Mouse (Mus musculus): ENCODE measurements at regions not wholly inside any gene's neighbourhood (a gene's known extent, or its start where the extent isn't known, plus 50 kb on each side); places are given as distances from the start of the nearest gene placed in this dataset.
A peak's percentile ranks its signal among the peaks of the same experiment; 100 is the strongest.

DNA sequence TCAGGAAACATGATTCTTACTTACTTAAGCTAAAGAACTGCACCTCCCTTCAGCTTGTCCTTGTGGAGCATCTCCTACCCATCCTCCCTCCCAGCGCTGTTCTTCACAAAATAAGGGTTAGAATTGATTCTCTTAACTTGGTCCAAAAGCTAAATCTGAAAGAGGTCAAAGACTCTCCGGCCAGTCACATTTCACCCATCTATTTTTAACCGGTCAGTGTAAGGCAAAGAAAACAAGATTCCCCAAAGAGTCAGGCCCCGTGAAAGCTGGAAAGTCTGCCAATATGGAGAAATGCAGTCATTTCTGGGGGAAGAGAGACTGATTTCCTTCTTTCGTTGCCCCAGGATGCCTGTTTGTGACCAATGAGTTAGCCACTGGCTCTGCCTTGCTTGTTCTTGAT lies 114.0 kb downstream of the Zfp36l1 start:
- WGBS = 79% methylated on average over 5 of the region's 5 CpGs
- Histone ChIP-seq H3K27me3 (replicated peaks) (no peaks in the 10 kb centered on the region), H3K27ac (no peak overlapping the region), H3K4me2 (replicated peaks) (no peak overlapping the region), H3K9me3 (no peaks in the 10 kb centered on the region), H3K9ac (no peak overlapping the region), H3K4me1 (replicated peaks) (peaks cover 35% of the 10 kb centered on the region), H3K36me3 (no peaks in the 10 kb centered on the region), H3K4me3 (replicated peaks) (no peak overlapping the region)
- ATAC-seq = no peak

DNA sequence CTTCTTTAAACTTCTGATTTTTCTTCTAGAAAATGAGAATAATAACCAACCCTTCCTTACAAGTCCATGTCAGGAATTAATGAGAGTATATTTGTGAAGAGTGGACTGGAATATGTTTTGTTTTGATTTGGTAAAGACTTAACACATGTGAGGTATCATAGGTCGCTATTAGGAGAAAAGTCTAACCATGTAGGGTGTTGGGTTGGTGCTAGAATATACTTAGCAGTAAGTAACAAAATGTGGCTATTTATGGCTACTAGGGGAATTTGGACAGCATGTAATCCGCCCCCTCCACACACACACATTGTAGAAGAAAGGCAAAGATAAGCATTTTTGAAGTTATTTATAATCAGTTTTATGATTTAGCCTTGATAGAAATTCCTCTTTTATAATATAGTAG lies 114.5 kb downstream of the Zfp36l1 start:
- Histone ChIP-seq H3K36me3 (no peaks in the 10 kb centered on the region), H3K9ac (no peak overlapping the region), H3K27me3 (replicated peaks) (no peaks in the 10 kb centered on the region), H3K27ac (no peak overlapping the region), H3K4me2 (replicated peaks) (no peak overlapping the region), H3K9me3 (no peaks in the 10 kb centered on the region), H3K4me1 (replicated peaks) (peaks cover 39% of the 10 kb centered on the region), H3K4me3 (replicated peaks) (no peak overlapping the region)
- no peak for ATAC-seq
- 57% methylated on average over 2 of the region's 2 CpGs for WGBS

DNA sequence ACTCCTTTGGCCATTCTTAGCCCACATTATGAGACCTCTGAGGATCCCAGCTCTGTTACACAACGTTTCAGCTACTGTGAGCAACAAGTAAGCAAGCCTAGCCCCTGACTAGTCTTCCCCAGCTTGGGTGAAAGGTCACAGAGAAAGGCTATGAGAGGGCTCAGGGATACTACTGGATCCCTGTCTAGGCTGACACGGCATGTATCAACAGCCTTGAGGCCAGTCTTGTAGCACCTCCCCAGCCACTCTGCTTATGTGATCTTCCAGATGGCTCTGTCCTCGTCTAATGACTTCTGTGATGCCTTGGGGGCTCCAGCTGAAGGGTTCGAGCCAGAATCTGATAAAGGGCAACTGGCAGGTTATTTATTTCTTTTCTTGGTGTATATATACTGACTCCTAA lies 115.6 kb downstream of the Zfp36l1 start:
- ATAC-seq = no peak
- no peak overlapping the region for H3K27ac ChIP-seq

DNA sequence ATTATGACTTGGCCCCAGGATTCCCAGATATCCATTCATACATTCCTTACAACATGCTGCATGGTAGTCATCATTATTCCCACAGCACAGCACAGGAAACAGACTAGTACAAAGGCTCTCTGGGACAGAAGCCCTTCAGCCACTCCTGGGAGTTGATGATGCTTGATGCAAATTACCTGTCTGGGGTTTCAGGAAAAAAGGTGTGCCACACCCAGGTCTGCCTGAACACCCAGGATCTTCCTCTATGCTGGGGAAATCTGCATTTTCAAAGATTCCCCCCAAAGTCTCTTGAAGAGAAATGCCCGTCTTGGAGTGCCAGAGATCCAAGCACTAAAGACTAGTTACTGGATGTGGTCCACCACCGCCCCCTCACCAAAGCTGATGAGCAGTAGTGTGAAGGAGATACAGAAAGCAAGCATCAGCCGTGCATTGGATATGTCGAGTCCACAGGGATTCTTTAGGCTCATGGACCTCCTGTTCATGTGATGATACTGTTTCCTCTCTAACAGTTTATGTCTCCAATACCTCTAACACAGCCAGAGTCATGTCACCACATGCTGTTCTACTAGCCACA lies 117.2 kb downstream of the Zfp36l1 start:
- no peak for ATAC-seq
- 94% methylated on average over 4 of the region's 4 CpGs for WGBS
- no peaks in the 10 kb centered on the region for H3K27me3 ChIP-seq (replicated peaks)
- H3K9ac ChIP-seq = no peak overlapping the region
- H3K4me1 ChIP-seq (replicated peaks) = peaks cover 34% of the 10 kb centered on the region
- no peak overlapping the region for H3K4me2 ChIP-seq (replicated peaks)
- no peak overlapping the region for H3K27ac ChIP-seq
- no peak overlapping the region for H3K4me3 ChIP-seq (replicated peaks)
- no peaks in the 10 kb centered on the region for H3K36me3 ChIP-seq
- no peaks in the 10 kb centered on the region for H3K9me3 ChIP-seq

More for the DNA sequence above, 115.6 kb downstream of the Zfp36l1 start:
- no peak overlapping the region for H3K4me3 ChIP-seq (replicated peaks)
- 58% methylated on average over 4 of the region's 4 CpGs for WGBS
- no peaks in the 10 kb centered on the region for H3K36me3 ChIP-seq
- H3K27me3 ChIP-seq (replicated peaks) = no peaks in the 10 kb centered on the region
- H3K9ac ChIP-seq = no peak overlapping the region
- H3K4me2 ChIP-seq (replicated peaks) = no peak overlapping the region
- H3K4me1 ChIP-seq (replicated peaks) = peaks cover 37% of the 10 kb centered on the region
- H3K9me3 ChIP-seq = no peaks in the 10 kb centered on the region

DNA sequence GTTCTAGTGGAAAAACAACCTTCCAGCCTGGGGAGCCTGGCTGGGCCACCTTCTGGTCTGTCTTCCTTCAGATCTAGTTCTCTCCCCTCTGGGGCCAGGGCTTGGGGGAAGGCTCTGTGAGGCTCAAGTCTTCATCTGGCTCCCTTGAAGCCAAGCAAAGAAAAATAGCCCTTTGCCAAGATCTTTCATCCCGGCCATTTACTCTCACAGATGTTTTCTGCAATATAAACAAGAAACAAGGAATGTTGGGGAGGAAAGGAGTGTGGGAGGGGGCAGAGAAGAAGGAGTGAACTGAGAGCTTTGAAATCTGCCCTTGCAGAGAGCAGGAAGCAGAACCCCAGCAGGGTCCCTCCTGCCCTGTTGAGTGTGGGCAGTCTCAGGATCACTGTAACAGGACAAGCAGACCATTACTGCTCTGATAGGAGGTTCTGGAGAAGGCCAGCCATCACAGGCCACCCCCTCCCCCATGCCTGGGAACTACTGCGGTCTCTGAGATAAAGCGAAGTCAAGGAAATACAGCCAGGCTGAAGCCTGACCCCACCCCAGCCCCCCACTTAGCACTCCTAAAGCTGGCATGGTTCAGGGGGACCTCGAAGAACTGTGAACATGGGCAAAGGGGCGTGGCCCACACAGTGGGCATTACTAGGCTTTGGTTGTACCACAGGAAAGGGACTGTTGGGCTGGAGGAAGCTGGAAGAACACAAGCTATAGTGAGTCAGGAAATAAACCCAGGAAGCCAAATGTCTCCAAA lies 118.8 kb downstream of the Zfp36l1 start:
- H3K27ac ChIP-seq = peak overlapping the region; percentile 81
- no peak overlapping the region for H3K9ac ChIP-seq
- no peaks in the 10 kb centered on the region for H3K27me3 ChIP-seq (replicated peaks)
- ATAC-seq = peak; percentile 70
- no peak overlapping the region for H3K4me3 ChIP-seq (replicated peaks)
- no peaks in the 10 kb centered on the region for H3K9me3 ChIP-seq
- WGBS = 33% methylated on average over 5 of the region's 5 CpGs
- H3K36me3 ChIP-seq = no peaks in the 10 kb centered on the region
- H3K4me2 ChIP-seq (replicated peaks) = 0 out of 2 replicates have a peak overlapping the region, but pooled peaks have one; percentile 2
- peaks cover 50% of the 10 kb centered on the region for H3K4me1 ChIP-seq (replicated peaks)

DNA sequence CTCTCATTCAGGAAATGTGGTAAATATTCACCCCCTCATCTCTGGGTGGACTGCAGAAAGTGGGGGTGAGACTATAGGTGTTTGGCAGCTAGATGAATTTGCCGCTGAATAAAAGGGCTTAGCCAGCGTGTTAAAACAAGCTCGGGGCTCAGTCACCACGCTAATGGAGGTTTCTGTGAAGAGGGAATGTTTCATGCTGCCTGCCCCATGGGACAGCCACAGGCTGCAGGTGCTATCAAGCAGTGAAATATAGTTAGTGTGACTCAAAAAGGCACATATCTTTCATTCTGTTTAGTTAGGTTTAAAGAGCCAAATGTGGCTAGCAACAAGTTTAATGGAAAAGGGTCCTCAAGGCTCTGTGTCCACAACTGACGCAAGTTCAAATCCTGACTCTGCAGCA lies 121.5 kb downstream of the Zfp36l1 start:
- 62% methylated on average over 5 of the region's 5 CpGs for WGBS
- H3K27ac ChIP-seq = no peak overlapping the region
- peaks cover 58% of the 10 kb centered on the region for H3K4me1 ChIP-seq (replicated peaks)

DNA sequence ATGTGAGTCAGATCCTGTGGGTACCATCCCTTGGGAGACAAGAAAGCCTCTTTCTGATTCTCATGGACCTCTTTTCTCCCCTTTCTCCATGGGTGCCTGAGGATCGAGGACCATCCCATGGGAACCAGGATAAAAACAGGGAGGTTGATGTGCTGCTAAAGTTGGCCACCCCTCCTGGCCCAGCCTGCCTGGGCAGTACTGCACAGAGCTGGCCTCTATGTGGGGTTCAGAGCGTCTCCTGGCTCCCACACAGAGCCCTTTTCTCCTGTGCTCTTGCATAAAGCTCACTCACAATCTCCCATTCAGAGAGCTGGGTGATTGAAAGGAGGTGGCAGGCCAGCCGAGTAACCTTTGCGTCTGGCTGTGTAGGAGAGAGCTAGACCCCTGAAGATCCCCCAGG lies 122.1 kb downstream of the Zfp36l1 start:
- Histone ChIP-seq H3K36me3 (no peaks in the 10 kb centered on the region), H3K4me2 (replicated peaks) (no peak overlapping the region), H3K27me3 (replicated peaks) (no peaks in the 10 kb centered on the region), H3K4me1 (replicated peaks) (peaks cover 64% of the 10 kb centered on the region), H3K9ac (no peak overlapping the region), H3K9me3 (no peaks in the 10 kb centered on the region), H3K4me3 (replicated peaks) (no peak overlapping the region), H3K27ac (peak overlapping the region; percentile 37)
- WGBS = 71% methylated on average over 4 of the region's 4 CpGs
- ATAC-seq = no peak

More for the DNA sequence above, 121.5 kb downstream of the Zfp36l1 start:
- H3K36me3 ChIP-seq = no peaks in the 10 kb centered on the region
- ATAC-seq = no peak
- H3K9me3 ChIP-seq = no peaks in the 10 kb centered on the region
- no peaks in the 10 kb centered on the region for H3K27me3 ChIP-seq (replicated peaks)
- no peak overlapping the region for H3K4me3 ChIP-seq (replicated peaks)
- no peak overlapping the region for H3K9ac ChIP-seq
- H3K4me2 ChIP-seq (replicated peaks) = no peak overlapping the region

DNA sequence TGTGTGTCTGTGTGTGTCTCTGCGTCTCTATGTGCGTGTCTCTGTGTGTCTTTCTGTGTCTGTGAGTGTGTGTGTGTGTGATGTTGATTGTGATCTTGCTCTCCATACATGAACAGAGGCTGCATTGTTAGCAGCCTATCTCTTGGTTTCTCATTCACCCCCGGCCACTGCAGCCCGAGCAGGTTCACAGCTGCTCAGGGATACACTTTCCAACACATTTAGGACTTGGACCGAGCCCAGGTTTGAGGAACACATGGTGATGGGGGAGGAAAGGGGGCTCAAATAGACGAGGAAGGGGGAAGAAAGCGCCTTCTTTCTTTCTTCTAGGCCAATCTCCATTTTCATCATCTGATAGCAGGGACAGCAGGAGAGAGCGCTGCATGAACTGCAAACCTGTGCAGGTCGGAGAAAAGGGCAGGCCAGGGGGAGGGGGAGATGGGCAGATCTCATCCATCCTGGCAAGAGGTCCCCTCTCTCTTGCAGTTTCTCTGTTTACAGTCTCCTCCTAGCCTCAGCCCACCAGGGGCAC lies 123.2 kb downstream of the Zfp36l1 start:
- 42% methylated on average over 9 of the region's 9 CpGs for WGBS
- no peak overlapping the region for H3K9ac ChIP-seq

DNA sequence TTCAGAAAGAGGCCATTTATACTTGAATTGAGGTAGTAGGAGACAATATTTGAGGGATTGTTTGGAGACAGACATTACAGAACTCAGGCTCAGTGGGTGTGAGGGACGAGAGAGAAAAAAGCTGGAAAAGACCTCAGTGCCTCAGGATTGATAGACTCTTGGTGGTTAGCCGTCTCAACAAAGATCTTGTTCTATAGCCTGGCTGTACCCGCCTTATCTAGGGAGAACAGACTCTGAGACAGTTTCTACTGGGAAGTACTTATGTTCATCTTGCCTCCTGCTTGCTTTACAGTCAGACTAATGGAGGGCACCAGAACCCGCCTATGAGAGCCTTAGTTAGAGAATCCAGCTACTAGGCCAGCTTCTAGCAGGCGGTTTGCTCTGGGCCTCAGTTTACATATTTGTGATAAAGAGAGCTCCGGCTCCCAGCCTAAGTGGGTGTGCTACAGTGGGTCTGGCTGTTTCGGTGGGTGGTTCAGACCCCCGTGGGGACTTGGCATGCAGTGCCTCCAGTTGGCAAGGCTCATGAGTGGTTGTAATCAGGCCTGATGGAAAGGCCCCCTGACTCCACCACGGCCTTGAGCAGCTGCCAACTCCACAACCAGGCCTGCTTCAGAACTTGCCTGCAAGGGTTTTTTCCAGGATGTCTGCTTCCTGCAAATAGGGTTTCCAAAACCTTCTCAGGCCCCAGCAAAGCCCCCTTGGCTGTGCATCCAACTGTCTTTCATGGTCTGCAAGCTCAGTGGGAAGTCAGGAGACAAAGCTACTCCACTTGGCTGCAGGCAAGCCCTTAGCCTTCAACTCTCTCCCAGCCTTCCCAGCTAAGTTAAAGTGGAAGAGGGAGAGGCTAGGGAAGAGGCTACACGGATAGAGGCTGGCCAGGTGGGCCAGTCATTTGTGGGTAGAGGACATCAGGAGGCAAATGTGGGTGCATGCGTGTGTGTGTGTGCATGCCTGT lies 124.1 kb downstream of the Zfp36l1 start:
- Histone ChIP-seq H3K36me3 (no peaks in the 10 kb centered on the region), H3K27me3 (replicated peaks) (no peaks in the 10 kb centered on the region), H3K4me3 (replicated peaks) (no peak overlapping the region), H3K9me3 (no peaks in the 10 kb centered on the region), H3K4me2 (replicated peaks) (no peak overlapping the region), H3K9ac (no peak overlapping the region), H3K4me1 (replicated peaks) (peaks cover 63% of the 10 kb centered on the region), H3K27ac (peak overlapping the region; percentile 76)
- 57% methylated on average over 11 of the region's 11 CpGs for WGBS
- no peak for ATAC-seq

More for the DNA sequence above, 123.2 kb downstream of the Zfp36l1 start:
- H3K4me1 ChIP-seq (replicated peaks) = peaks cover 66% of the 10 kb centered on the region
- 0 out of 2 replicates have a peak overlapping the region, but pooled peaks have one; percentile 76 for H3K27ac ChIP-seq
- H3K36me3 ChIP-seq = no peaks in the 10 kb centered on the region
- no peak overlapping the region for H3K4me2 ChIP-seq (replicated peaks)
- no peaks in the 10 kb centered on the region for H3K27me3 ChIP-seq (replicated peaks)
- no peak overlapping the region for H3K4me3 ChIP-seq (replicated peaks)
- ATAC-seq = no peak
- H3K9me3 ChIP-seq = no peaks in the 10 kb centered on the region

DNA sequence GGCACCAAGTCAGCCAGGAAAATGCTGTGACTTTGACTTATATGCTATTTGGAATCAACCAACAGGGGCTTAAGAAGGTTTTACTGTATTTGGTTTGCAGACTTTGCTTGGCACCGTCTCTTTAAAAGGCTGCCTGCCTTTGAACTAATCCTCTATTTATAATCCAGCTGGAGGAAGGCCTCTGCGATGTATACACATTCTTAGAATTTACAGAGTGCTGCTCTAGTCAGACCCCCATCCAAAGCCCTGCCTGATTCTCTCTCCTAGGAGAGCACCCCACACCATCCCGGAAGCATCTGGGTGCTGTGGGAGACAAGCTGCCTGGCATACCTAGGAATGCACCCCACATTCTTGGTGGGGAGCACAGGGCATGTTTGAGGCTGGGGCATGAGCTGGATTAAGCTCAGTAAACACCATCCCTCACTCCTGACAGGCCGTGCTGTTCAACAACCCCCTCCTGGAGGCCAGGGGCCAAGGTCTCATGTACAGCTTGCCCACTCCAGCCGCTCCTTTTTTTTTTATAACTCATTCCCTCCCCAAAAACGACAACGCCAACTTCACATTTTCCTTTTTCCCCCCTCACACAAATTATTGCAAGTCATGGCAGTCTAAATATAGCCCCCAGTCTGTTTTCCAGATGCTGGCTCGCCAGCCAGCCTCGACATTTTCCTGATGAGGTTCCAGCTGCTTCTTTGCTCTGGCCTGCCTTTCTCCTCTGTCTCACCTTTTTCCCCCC lies 126.4 kb downstream of the Zfp36l1 start:
- Histone ChIP-seq H3K27me3 (replicated peaks) (no peaks in the 10 kb centered on the region), H3K9me3 (no peaks in the 10 kb centered on the region), H3K36me3 (no peaks in the 10 kb centered on the region), H3K4me2 (replicated peaks) (peak overlapping the region; percentile 20; the same call in 1 of the 2 replicates), H3K9ac (no peak overlapping the region), H3K27ac (peak overlapping the region; percentile 89), H3K4me3 (replicated peaks) (no peak overlapping the region), H3K4me1 (replicated peaks) (peaks cover 60% of the 10 kb centered on the region)
- WGBS = 10% methylated on average over 9 of the region's 9 CpGs
- ATAC-seq = peak; percentile 74

DNA sequence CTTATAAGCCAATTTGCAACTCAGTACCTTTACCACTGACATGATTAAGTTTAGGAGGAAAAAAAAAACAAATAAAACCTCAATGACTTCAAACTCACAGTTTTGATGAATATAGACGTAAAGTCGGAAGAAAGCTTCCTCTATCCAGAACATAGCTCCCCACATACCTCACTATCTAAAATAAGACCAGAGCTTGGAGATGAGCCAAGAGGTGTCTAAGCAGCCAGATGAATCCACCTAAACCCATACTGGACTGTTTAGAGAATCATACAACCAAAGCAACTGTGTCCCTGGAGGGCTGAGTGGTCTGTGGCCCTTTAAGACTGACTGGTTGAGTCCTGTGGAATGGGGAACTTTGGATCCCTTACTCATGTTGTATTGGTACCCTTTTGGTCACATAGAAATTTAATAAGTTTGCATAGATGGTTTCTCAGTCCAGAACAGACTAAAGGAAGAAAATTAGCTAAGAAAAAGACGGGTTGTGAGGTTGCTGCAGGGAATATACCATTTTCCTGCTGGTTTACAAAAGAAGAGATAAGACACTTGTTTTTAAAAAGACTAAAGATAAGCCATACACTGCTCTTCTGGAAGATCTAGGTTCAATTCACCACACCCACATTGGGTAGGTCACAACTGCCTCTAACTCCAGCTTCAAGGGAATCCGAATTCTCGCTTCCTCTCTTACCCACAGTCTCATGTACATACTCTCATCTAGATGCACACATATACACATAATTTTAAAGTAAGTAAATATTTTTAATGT lies 127.6 kb downstream of the Zfp36l1 start:
- 68% methylated on average over 5 of the region's 5 CpGs for WGBS
- no peaks in the 10 kb centered on the region for H3K9me3 ChIP-seq
- H3K27ac ChIP-seq = peak overlapping the region; percentile 45
- no peak for ATAC-seq
- H3K4me1 ChIP-seq (replicated peaks) = peaks cover 52% of the 10 kb centered on the region
- H3K36me3 ChIP-seq = no peaks in the 10 kb centered on the region
- no peak overlapping the region for H3K4me3 ChIP-seq (replicated peaks)
- no peak overlapping the region for H3K4me2 ChIP-seq (replicated peaks)
- no peak overlapping the region for H3K9ac ChIP-seq
- H3K27me3 ChIP-seq (replicated peaks) = no peaks in the 10 kb centered on the region
